Mouse (Mus musculus) liver, embryonic 16.5 days (tissue): ENCODE data around the gene Nomo1. TPM values are rescaled to one million over a fixed set of nuclear protein-coding genes. Genes with fewer than 3 reads are reported as not detected.
A peak's percentile ranks its signal among the peaks of the same experiment; 100 is the strongest.

Source experiments
- ATAC-seq: fragments of 200-750 bp; cut with Nextera tagmentation; 2 replicates; pipeline ENCODE4 v1.8.0; 2017; ENCODE audit warnings: low read depth, mild to moderate bottlenecking, moderate number of reproducible peaks, moderate library complexity
- H3K27ac ChIP-seq: fragments of 300-500 bp; sonication (generic); 2 replicates; pipeline ENCODE4 v1.5.1; 2014; ENCODE audit warnings: mild to moderate bottlenecking, low read length
- H3K27me3 ChIP-seq: fragments of 300-500 bp; sonication (generic); 2 replicates; pipeline ENCODE4 v1.6.1; 2014; ENCODE audit warnings: low read depth, low read length, mixed read lengths; ENCODE audit not compliant: control insufficient read depth, insufficient read depth
- H3K36me3 ChIP-seq: fragments of 300-500 bp; sonication (generic); 2 replicates; pipeline ENCODE4 v1.6.1; 2014; ENCODE audit warnings: mild to moderate bottlenecking; ENCODE audit not compliant: control insufficient read depth, insufficient read depth
- H3K4me1 ChIP-seq: fragments of 300-500 bp; sonication (generic); 2 replicates; pipeline ENCODE4 v1.6.1; 2014; ENCODE audit warnings: low read depth, low read length, mixed read lengths; ENCODE audit not compliant: control insufficient read depth
- H3K4me2 ChIP-seq: fragments of 300-500 bp; sonication (generic); 2 replicates; pipeline ENCODE4 v1.6.1; 2014; ENCODE audit warnings: low read depth, low read length, mixed read lengths
- H3K4me3 ChIP-seq: fragments of 300-500 bp; sonication (generic); 2 replicates; pipeline ENCODE4 v1.5.1; 2014; ENCODE audit warnings: low read depth, mild to moderate bottlenecking, low read length
- H3K9ac ChIP-seq: fragments of 300-500 bp; sonication (generic); 2 replicates; pipeline ENCODE4 v1.6.1; 2014; ENCODE audit warnings: low read depth, low read length
- H3K9me3 ChIP-seq: fragments of 300-500 bp; sonication (generic); replicated peaks from 2 replicates; pipeline ENCODE4 v1.6.1; 2016; ENCODE audit warnings: low read length; ENCODE audit not compliant: control insufficient read depth
- WGBS: fragments of 180-500 bp; shearing (Covaris S2); extraction: QIAGEN DNeasy Blood & Tissue Kit; methylation state at CpG from one replicate; pipeline ENCODE4 v1.1.7; 2014; ENCODE audit not compliant: insufficient replicate concordance; 5-methylcytosine and 5-hydroxymethylcytosine counted together
- polyA plus RNA-seq: library from polyadenylated mRNA; unstranded; fragments of >200 nt; fragmentation: Nextera tagmentation; extraction: Ambion mirVana; gene quantifications from 2 replicates; pipeline ENCODE4 v1.2.1, GENCODE M21; 2015

The Nomo1 gene
- polyA plus RNA-seq, 1 experiment from 2014 or later, result 23.4 TPM

- no peak overlapping the region for H3K4me2 ChIP-seq
- no peaks in the 10 kb centered on the region for H3K36me3 ChIP-seq
- H3K9ac ChIP-seq, result no peak overlapping the region
- no peaks in the 10 kb centered on the region for H3K27me3 ChIP-seq
- no peak overlapping the region for H3K27ac ChIP-seq
- WGBS, result 75% methylated on average over 16 of the region's 16 CpGs
- no peak overlapping the region for H3K4me3 ChIP-seq
- ATAC-seq, result no peak
- H3K4me1 ChIP-seq, result no peaks in the 10 kb centered on the region
- no peaks in the 10 kb centered on the region for H3K9me3 ChIP-seq
These were observed 83.5 kb downstream of the Nomo1 start for GRCm38 (mm10) chr7:46117035-46117434.

DNA sequence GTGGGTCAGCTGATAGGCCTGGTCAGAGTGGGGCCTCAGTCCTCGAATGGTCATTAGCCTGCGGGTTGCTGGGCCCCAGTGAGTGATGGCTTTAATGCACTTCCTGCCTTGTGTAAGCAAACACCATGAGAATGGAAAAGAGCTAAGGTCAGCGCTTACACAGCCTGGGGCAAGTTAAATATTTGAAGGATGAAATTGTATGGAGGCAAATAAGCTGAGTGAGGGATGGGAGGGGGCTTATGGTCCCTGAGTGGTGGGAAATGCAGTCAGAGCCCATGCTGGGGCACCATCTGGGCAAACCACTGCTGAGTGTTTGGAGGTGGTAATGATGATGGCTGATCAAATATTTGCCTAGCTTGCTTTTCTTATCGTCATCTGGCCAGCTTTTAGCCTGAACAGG lies 89.5 kb downstream of the Nomo1 start:
- no peak overlapping the region for H3K9ac ChIP-seq
- H3K27me3 ChIP-seq, result no peaks in the 10 kb centered on the region
- 36% methylated on average over 4 of the region's 4 CpGs for WGBS
- H3K4me2 ChIP-seq, result no peak overlapping the region
- ATAC-seq, result 0 out of 2 replicates have a peak, but pooled peaks have one; percentile 50
- no peak overlapping the region for H3K4me3 ChIP-seq
- no peaks in the 10 kb centered on the region; the same call in 1 of the 2 replicates for H3K4me1 ChIP-seq
- no peaks in the 10 kb centered on the region for H3K36me3 ChIP-seq
- no peaks in the 10 kb centered on the region for H3K9me3 ChIP-seq
- no peak overlapping the region for H3K27ac ChIP-seq

DNA sequence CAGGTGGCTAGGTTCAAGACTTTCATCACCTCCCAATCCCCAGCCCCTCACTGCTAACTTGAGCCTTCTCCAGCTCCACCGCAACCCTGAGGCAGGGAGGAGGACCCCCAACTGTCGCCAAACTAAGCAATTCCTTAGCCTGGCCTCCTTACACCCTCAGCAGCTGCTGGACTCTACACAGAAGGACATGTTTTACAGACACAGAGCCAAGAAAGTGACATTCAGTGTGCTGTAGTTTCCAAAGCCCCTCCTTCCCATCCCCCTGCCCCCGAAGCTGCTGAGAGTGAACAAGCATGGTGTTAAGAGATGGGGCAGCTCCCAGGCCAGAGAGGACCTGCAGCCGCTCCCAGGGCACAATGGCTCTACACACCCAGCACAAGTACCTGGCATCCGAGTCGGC lies 91.0 kb downstream of the Nomo1 start:
- no peak for ATAC-seq
- no peak overlapping the region for H3K9ac ChIP-seq
- H3K4me1 ChIP-seq, result no peaks in the 10 kb centered on the region; the same call in 1 of the 2 replicates
- H3K36me3 ChIP-seq, result no peaks in the 10 kb centered on the region
- WGBS, result 70% methylated on average over 6 of the region's 6 CpGs
- H3K4me2 ChIP-seq, result no peak overlapping the region
- H3K9me3 ChIP-seq, result no peaks in the 10 kb centered on the region
- no peak overlapping the region for H3K4me3 ChIP-seq
- no peaks in the 10 kb centered on the region for H3K27me3 ChIP-seq
- no peak overlapping the region for H3K27ac ChIP-seq

- Histone ChIP-seq H3K9ac (no peak overlapping the region), H3K4me2 (no peak overlapping the region), H3K4me1 (no peaks in the 10 kb centered on the region; the same call in 1 of the 2 replicates), H3K9me3 (no peaks in the 10 kb centered on the region), H3K27ac (no peak overlapping the region), H3K27me3 (no peaks in the 10 kb centered on the region), H3K36me3 (no peaks in the 10 kb centered on the region), H3K4me3 (no peak overlapping the region)
- 71% methylated on average over 11 of the region's 11 CpGs for WGBS
- no peak for ATAC-seq
These were observed 91.8 kb downstream of the Nomo1 start for GRCm38 (mm10) chr7:46125340-46125739.

DNA sequence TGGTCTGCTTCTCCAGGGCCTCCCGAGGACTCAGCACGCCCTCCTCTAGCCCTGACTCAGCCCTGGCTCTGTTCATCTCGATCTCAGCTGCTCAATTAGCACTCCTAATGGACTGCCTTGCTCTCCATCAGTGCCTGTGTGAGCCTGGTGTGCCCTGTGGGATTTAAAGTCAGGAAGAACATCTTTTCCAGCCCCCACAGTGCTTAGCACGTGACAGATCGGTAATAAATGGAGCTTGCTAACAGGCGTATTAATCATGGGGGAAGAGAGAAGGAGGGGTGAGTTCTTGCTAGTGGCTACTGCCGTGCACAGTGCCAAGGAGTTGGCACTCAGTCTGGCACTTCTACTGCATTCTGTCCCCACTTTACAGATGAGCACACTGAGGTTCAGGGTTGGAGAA lies 94.7 kb downstream of the Nomo1 start:
- Histone ChIP-seq H3K27me3 (no peaks in the 10 kb centered on the region), H3K36me3 (no peaks in the 10 kb centered on the region), H3K27ac (no peak overlapping the region), H3K9ac (no peak overlapping the region), H3K4me3 (no peak overlapping the region), H3K4me2 (no peak overlapping the region), H3K4me1 (no peaks in the 10 kb centered on the region), H3K9me3 (no peaks in the 10 kb centered on the region)
- 37% methylated on average over 7 of the region's 7 CpGs for WGBS
- no peak for ATAC-seq

GRCm38 (mm10) chr7:46129463-46130179 lies 96.1 kb downstream of the Nomo1 start:
- ATAC-seq, result peak; percentile 78
- H3K9ac ChIP-seq, result no peak overlapping the region
- 40% methylated on average over 7 of the region's 7 CpGs for WGBS
- H3K27me3 ChIP-seq, result no peaks in the 10 kb centered on the region; the same call in 1 of the 2 replicates
- no peaks in the 10 kb centered on the region for H3K36me3 ChIP-seq
- H3K4me1 ChIP-seq, result no peaks in the 10 kb centered on the region
- H3K9me3 ChIP-seq, result no peaks in the 10 kb centered on the region
- no peak overlapping the region for H3K4me2 ChIP-seq
- H3K27ac ChIP-seq, result no peak overlapping the region
- H3K4me3 ChIP-seq, result no peak overlapping the region

- Histone ChIP-seq H3K4me2 (no peak overlapping the region), H3K36me3 (no peaks in the 10 kb centered on the region), H3K4me3 (no peak overlapping the region), H3K9ac (no peak overlapping the region), H3K9me3 (no peaks in the 10 kb centered on the region), H3K4me1 (no peaks in the 10 kb centered on the region), H3K27me3 (no peaks in the 10 kb centered on the region; the same call in 1 of the 2 replicates), H3K27ac (no peak overlapping the region)
- WGBS, result 34% methylated on average over 7 of the region's 7 CpGs
- ATAC-seq, result no peak
These were observed 97.2 kb downstream of the Nomo1 start for GRCm38 (mm10) chr7:46130723-46131122.

GRCm38 (mm10) chr7:46131266-46131665 lies 97.8 kb downstream of the Nomo1 start:
- no peak for ATAC-seq
- Histone ChIP-seq H3K4me3 (no peak overlapping the region), H3K4me2 (no peak overlapping the region), H3K9ac (no peak overlapping the region), H3K4me1 (no peaks in the 10 kb centered on the region), H3K27ac (no peak overlapping the region), H3K36me3 (no peaks in the 10 kb centered on the region), H3K27me3 (no peaks in the 10 kb centered on the region; the same call in 1 of the 2 replicates), H3K9me3 (no peaks in the 10 kb centered on the region)
- 35% methylated on average over 3 of the region's 3 CpGs for WGBS

GRCm38 (mm10) chr7:46131806-46132205 lies 98.3 kb downstream of the Nomo1 start:
- Histone ChIP-seq H3K36me3 (no peaks in the 10 kb centered on the region), H3K4me2 (no peak overlapping the region), H3K4me1 (no peaks in the 10 kb centered on the region), H3K9me3 (no peaks in the 10 kb centered on the region), H3K27me3 (no peaks in the 10 kb centered on the region; the same call in 1 of the 2 replicates), H3K4me3 (no peak overlapping the region), H3K27ac (no peak overlapping the region), H3K9ac (no peak overlapping the region)
- ATAC-seq, result no peak
- 61% methylated on average over 8 of the region's 8 CpGs for WGBS
